Mouse (Mus musculus): ENCODE results near the gene Alg9.

DNA sequence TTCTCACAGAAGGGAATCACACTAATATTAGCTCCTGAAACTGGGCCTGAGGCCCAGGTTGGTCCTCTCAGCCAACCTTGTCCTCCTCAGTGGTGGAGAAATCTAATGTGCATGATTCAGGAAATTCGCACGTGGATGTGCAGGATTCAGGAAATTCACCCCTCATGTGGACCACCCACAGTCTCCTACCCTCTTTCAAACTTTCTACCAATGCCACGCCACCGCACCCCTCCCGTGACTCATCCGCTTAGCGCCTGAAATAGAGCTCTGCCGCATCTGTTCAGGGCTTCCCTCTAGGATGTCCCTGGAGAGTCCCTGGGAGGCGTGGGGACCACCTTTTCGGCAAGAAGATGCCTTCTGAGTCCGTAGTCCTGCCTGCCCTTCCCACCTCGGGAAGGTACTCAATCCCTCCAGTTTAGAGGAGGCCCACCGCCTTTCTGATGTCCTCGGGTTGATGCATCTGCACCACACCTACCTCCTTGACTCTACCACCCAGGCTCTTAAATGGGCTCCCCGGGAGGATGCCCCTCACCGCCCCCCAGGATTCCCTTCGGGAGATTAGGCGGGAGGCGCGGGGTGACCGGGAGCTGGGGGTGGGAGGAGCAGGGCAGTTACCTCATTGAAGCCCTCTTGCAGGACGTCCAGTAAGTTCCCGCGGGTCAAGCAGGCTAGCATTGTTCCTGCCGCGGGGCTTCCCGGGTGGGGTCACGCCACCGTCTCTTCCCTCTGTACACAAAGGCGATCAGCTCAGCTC, 47.5 kb upstream of the Alg9 start:
- TF ChIP-seq CTCF (conservative IDR thresholded peaks at IDR 0.05; ENCODE audit: low read length) (no peak), NANOG (IDR thresholded peaks at IDR 0.05; ENCODE audit: borderline replicate concordance, low read length) (no peak)

All from E14TG2a.4 (cell line).